In genomic region chr1:43446731-43447601, GRCm38 (mm10) we compare ENCODE assay signal across 8 mouse cellular contexts. TPM values are rescaled to one million over a fixed set of nuclear protein-coding genes. Genes with fewer than 3 reads are reported as not detected.
A peak's percentile ranks its signal among the peaks of the same experiment; 100 is the strongest.
DNase-seq lines count a peak whose midpoint lies in the region; ATAC-seq and TF ChIP-seq lines count a peak whose summit lies in the region.

No protein-coding gene starts in this region.

- 7% methylated on average over 16 of the region's 16 CpGs for WGBS in intestine, embryonic 16.5 days
- 12% methylated on average over 16 of the region's 16 CpGs for WGBS in liver, postnatal 0 days (ENCODE audit: insufficient replicate concordance)
- 18% methylated on average over 16 of the region's 16 CpGs for WGBS in neural tube, embryonic 11.5 days

- peak; percentile 37 for ATAC-seq in intestine, embryonic 16.5 days
- ATAC-seq in liver, postnatal 0 days: no peak
- no peak for ATAC-seq in neural tube, embryonic 11.5 days (ENCODE audit: insufficient read depth, low FRiP score, low TSS enrichment)

- peaks cover 24% of the 10 kb centered on the region for H3K4me1 ChIP-seq in intestine, embryonic 16.5 days (ENCODE audit: control insufficient read depth, insufficient read depth, low read length)
- H3K4me1 ChIP-seq in liver, postnatal 0 days (ENCODE audit: insufficient read depth): peaks cover 30% of the 10 kb centered on the region
- H3K4me1 ChIP-seq in neural tube, embryonic 11.5 days (ENCODE audit: control insufficient read depth, insufficient read depth, low read length): peaks cover 12% of the 10 kb centered on the region

- TF ChIP-seq EP300 in liver, postnatal 0 days (IDR thresholded peaks at IDR 0.05; ENCODE audit: low read depth): no peak

- no peaks in the 10 kb centered on the region for H3K27me3 ChIP-seq in intestine, embryonic 16.5 days (replicated peaks; ENCODE audit: control insufficient read depth, insufficient read depth, low read length)
- no peaks in the 10 kb centered on the region for H3K27me3 ChIP-seq in liver, postnatal 0 days (ENCODE audit: insufficient read depth, low read length)
- no peaks in the 10 kb centered on the region for H3K27me3 ChIP-seq in neural tube, embryonic 11.5 days (ENCODE audit: control insufficient read depth, insufficient read depth, low read length)

- H3K36me3 ChIP-seq in intestine, embryonic 16.5 days (ENCODE audit: control insufficient read depth, insufficient read depth, low read length): no peaks in the 10 kb centered on the region
- H3K36me3 ChIP-seq in liver, postnatal 0 days (replicated peaks; ENCODE audit: insufficient read depth, low read length): no peaks in the 10 kb centered on the region
- H3K36me3 ChIP-seq in neural tube, embryonic 11.5 days (ENCODE audit: control insufficient read depth, insufficient read depth, low read length): no peaks in the 10 kb centered on the region

- DNase-seq in layer of hippocampus, adult 2 months (ENCODE audit: low spot score in 2 of 2): no peak
- no peak for DNase-seq in layer of hippocampus, postnatal 25 days (ENCODE audit: extremely low spot score in 1 of 2, low spot score in 1 of 2)
- DNase-seq in cerebellum, postnatal 25 days: peak; percentile 68 to 74
- DNase-seq in gastrocnemius, postnatal 25 days: peak; percentile 48
- peak; percentile 61 for DNase-seq in liver, postnatal 0 days
- DNase-seq in neural tube, embryonic 11.5 days (ENCODE audit: low spot score): peak; percentile 40
- peak; percentile 44 for DNase-seq in thymus, postnatal 0 days (ENCODE audit: low spot score)

- TF ChIP-seq CTCF in layer of hippocampus, adult 2 months (conservative IDR thresholded peaks at IDR 0.05): no peak
- no peak for TF ChIP-seq CTCF in liver, postnatal 0 days (IDR thresholded peaks at IDR 0.05; ENCODE audit: low read depth)

- H3K9me3 ChIP-seq in intestine, embryonic 16.5 days (ENCODE audit: control insufficient read depth, low read length): no peaks in the 10 kb centered on the region
- no peaks in the 10 kb centered on the region for H3K9me3 ChIP-seq in liver, postnatal 0 days (ENCODE audit: low read length)
- no peaks in the 10 kb centered on the region for H3K9me3 ChIP-seq in neural tube, embryonic 11.5 days (ENCODE audit: control insufficient read depth, low read length)

- H3K4me2 ChIP-seq in intestine, embryonic 16.5 days (ENCODE audit: low read depth, low read length): peak overlapping the region; percentile 89
- peak overlapping the region; percentile 99 for H3K4me2 ChIP-seq in liver, postnatal 0 days (ENCODE audit: low read depth, low read length)
- H3K4me2 ChIP-seq in neural tube, embryonic 11.5 days (ENCODE audit: low read depth): peak overlapping the region; percentile 63

- H3K4me3 ChIP-seq in layer of hippocampus, adult 2 months: peak overlapping the region; percentile 69
- peak overlapping the region; percentile 92 for H3K4me3 ChIP-seq in intestine, embryonic 16.5 days (ENCODE audit: low read length)
- peak overlapping the region; percentile 96 for H3K4me3 ChIP-seq in liver, postnatal 0 days (ENCODE audit: low read depth, low read length)
- peak overlapping the region; percentile 75 for H3K4me3 ChIP-seq in neural tube, embryonic 11.5 days (ENCODE audit: low read depth, low read length)

- peak overlapping the region; percentile 96 for H3K27ac ChIP-seq in layer of hippocampus, adult 2 months
- peak overlapping the region; percentile 95 for H3K27ac ChIP-seq in intestine, embryonic 16.5 days (ENCODE audit: low read length)
- H3K27ac ChIP-seq in liver, postnatal 0 days (ENCODE audit: low read depth): peak overlapping the region; percentile 85
- peak overlapping the region; percentile 95; the same call in 1 of the 2 replicates for H3K27ac ChIP-seq in neural tube, embryonic 11.5 days (ENCODE audit: low read depth, low read length)

- peak overlapping the region; percentile 95 for H3K9ac ChIP-seq in intestine, embryonic 16.5 days (ENCODE audit: low read depth, low read length)
- peak overlapping the region; percentile 82 for H3K9ac ChIP-seq in liver, postnatal 0 days (replicated peaks)
- H3K9ac ChIP-seq in neural tube, embryonic 11.5 days (ENCODE audit: low read length): peak overlapping the region; percentile 98

RNA-seq across cellular contexts. Expression of gene Nck2, which starts 2.6 kb away (rescaled TPM):
- total RNA-seq in layer of hippocampus, adult 2 months (2021): 10 to 100 TPM; 55.6 to 56.3 TPM
- total RNA-seq in layer of hippocampus, postnatal 25 days (2021): 10 to 100 TPM; 54.3 to 61.0 TPM
- 10 to 100 TPM; 17.3 to 17.9 TPM for total RNA-seq in gastrocnemius, postnatal 25 days (2021)
- 21.5 and 25.2 TPM in 2 replicates for polyA plus RNA-seq in intestine, embryonic 16.5 days (2015; fragmentation: Nextera tagmentation; extraction: Ambion mirVana)
- 5.4 and 6.0 TPM in 2 replicates for polyA plus RNA-seq in liver, postnatal 0 days (2015; fragmentation: Nextera tagmentation; extraction: Ambion mirVana)
- polyA plus RNA-seq in neural tube, embryonic 11.5 days (2014; fragmentation: Nextera tagmentation; extraction: Ambion mirVana): 39.8 and 41.7 TPM in 2 replicates
- polyA plus RNA-seq in thymus, postnatal 0 days (2015; fragmentation: Nextera tagmentation; extraction: Ambion mirVana): 85.5 and 103 TPM in 2 replicates

Comparison
In these comparisons a context has a peak if more than half of its experiments do, and no peak if none do; other contexts are left out.
1. DNase-seq: peak in cerebellum, postnatal 25 days (2 of 2), gastrocnemius, postnatal 25 days (single experiment), liver, postnatal 0 days (single experiment), neural tube, embryonic 11.5 days (single experiment) and thymus, postnatal 0 days (single experiment); none in layer of hippocampus, adult 2 months (0 of 2) and layer of hippocampus, postnatal 25 days (0 of 2).
2. Peak in every context shown above with its lines, with median percentiles within 50 percentile points of each other: H3K27ac ChIP-seq, H3K4me3 ChIP-seq, H3K4me2 ChIP-seq and H3K9ac ChIP-seq.